Mouse (Mus musculus) adipose tissue, adult 10 weeks (tissue): Measurements from ENCODE around the gene Rbmxl2. TPM values are rescaled to one million over a fixed set of nuclear protein-coding genes. Genes with fewer than 3 reads are reported as not detected.

Experiments
- polyA plus RNA-seq: library from polyadenylated mRNA; stranded (reverse); fragments of 350-450 nt; fragmentation: Illumina TruSeq; extraction: RNeasy Lipid Tissue Mini Kit (QIAGEN cat#74804); gene quantifications from one replicate; pipeline ENCODE4 v1.2.3, GENCODE M21; 2014; ENCODE audit warnings: low read depth, low replicate concordance

Gene Rbmxl2
- polyA plus RNA-seq = 0.56 TPM

DNA sequence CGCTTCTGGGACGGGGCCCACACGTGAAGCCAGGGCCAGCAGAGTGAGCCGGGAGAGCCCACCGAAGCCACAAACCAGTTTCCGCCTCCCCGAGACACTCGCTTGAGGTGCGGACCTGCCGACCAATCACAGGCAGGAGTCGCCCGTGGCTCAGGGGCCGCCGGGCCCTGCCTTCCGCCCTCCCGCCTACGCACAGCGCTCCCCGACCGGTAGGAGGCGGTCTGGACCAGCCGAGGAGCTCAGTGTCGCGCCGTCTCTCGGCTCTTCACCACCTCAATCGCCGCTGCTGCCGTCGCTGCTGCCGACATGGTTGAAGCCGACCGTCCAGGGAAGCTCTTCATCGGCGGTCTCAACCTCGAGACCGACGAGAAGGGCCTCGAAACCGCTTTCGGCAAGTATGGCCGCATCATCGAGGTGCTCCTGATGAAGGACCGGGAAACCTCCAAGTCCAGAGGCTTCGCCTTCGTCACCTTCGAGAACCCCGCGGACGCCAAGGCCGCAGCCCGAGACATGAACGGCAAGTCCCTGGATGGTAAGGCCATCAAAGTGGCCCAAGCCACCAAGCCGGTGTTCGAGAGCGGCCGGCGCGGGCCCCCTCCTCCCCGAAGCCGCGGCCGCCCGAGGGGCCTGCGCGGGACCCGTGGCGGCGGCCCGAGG lies at the start of gene Rbmxl2:
Rbmxl2 (plus strand) TSS at position 242 of the 657 bp plus-strand sequence.

DNA sequence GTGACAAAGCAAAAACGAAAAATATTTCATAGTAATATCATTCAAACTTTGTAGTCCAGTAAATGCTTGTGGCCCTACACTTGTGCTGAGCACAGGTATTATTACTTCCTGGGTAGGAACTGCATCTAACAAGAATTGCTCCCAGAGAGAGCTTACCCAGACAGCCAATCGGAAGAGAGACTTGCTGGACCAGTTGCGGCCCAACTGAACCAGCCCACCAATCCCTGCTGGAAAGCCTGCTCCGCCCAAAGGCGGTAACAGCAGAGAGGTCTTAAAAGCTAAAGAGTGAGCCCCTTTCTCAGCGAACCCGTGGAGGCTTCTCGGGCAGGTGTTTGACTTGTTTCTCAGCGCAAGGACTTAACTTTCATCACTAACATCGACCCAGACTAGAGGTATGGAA lies 42.6 kb upstream of the Rbmxl2 start, which contains the start of gene Nlrp14:
Nlrp14 (plus strand) TSS at position 301 of the 400 bp plus-strand sequence.

Other genes with a start within 250 kb of the Rbmxl2 start
- not detected for gene Olfr6, start 245.5 kb upstream of the Rbmxl2 start, polyA plus RNA-seq
- not detected for gene Olfr711, start 234.0 kb upstream of the Rbmxl2 start, polyA plus RNA-seq
- not detected for gene Olfr2, start 203.4 kb upstream of the Rbmxl2 start, polyA plus RNA-seq
- gene Olfr713, start 178.3 kb upstream of the Rbmxl2 start, polyA plus RNA-seq = not detected
- not detected for gene Olfr714, start 138.5 kb upstream of the Rbmxl2 start, polyA plus RNA-seq
- gene Olfr17, start 116.2 kb upstream of the Rbmxl2 start, polyA plus RNA-seq = not detected
- not detected for gene Olfr715b, start 99.1 kb upstream of the Rbmxl2 start, polyA plus RNA-seq
- not detected for gene Olfr715, start 78.4 kb upstream of the Rbmxl2 start, polyA plus RNA-seq
- gene Olfr716, start 71.1 kb upstream of the Rbmxl2 start, polyA plus RNA-seq = not detected
- 5.4 TPM for gene Nlrp14, start 42.5 kb upstream of the Rbmxl2 start, polyA plus RNA-seq
- 0.41 TPM for gene Syt9, start 161.3 kb downstream of the Rbmxl2 start, polyA plus RNA-seq